Comparison of ENCODE assay signal across 9 mouse cellular contexts in genomic region chr4:106630333-106631220, GRCm38 (mm10). TPM values are rescaled to one million over a fixed set of nuclear protein-coding genes. Genes with fewer than 3 reads are reported as not detected.
DNase-seq lines count a peak whose midpoint lies in the region; ATAC-seq and TF ChIP-seq lines count a peak whose summit lies in the region.
"Had no signal": no experiment of that assay in that cellular context is flagged by ENCODE, and none has a peak within 500 bp of the region (broad histone marks: within the 10 kb centered on the region; RNA-seq: fewer than 3 reads in every experiment).

No protein-coding gene starts in this region.

- DNase-seq in CD4-positive helper T cell, adult 2 months (ENCODE audit: low read depth, low spot score): peak; percentile 49
- DNase-seq in MN1 (ENCODE audit: low spot score): peak; percentile 82
- DNase-seq in cerebellum, postnatal 36 days: peak; percentile 80 to 85
- peak; percentile 62 for DNase-seq in gastrocnemius, adult 2 months
- DNase-seq in kidney, postnatal 25 days: peak; percentile 72 to 84
- DNase-seq in liver, postnatal 0 days: peak; percentile 64
- DNase-seq in retina, embryonic 14.5 days (ENCODE audit: low spot score): peak; percentile 81

- ATAC-seq in liver, postnatal 0 days: no peak
- ATAC-seq in inflammation-experienced regulatory T-cells, adult 6 months: no peak

- no peak for TF ChIP-seq EP300 in liver, postnatal 0 days (IDR thresholded peaks at IDR 0.05; ENCODE audit: low read depth)

- 43% methylated on average over 14 of the region's 14 CpGs for WGBS in liver, postnatal 0 days (ENCODE audit: insufficient replicate concordance)

- H3K4me2 ChIP-seq in liver, postnatal 0 days (ENCODE audit: low read depth, low read length): no peak overlapping the region

- H3K4me1 ChIP-seq in liver, postnatal 0 days (ENCODE audit: insufficient read depth): no peaks in the 10 kb centered on the region

- no peaks in the 10 kb centered on the region for H3K36me3 ChIP-seq in liver, postnatal 0 days (replicated peaks; ENCODE audit: insufficient read depth, low read length)

- H3K4me3 ChIP-seq in gastrocnemius, adult 2 months: no peak overlapping the region
- no peak overlapping the region for H3K4me3 ChIP-seq in liver, postnatal 0 days (ENCODE audit: low read depth, low read length)

- H3K27ac ChIP-seq in gastrocnemius, adult 2 months: no peak overlapping the region
- no peak overlapping the region for H3K27ac ChIP-seq in liver, postnatal 0 days (ENCODE audit: low read depth)

- TF ChIP-seq CTCF in gastrocnemius, adult 2 months (IDR thresholded peaks at IDR 0.05): peak; percentile 94
- peak; percentile 87 for TF ChIP-seq CTCF in liver, postnatal 0 days (IDR thresholded peaks at IDR 0.05; ENCODE audit: low read depth)

- intact Hi-C loops in gastrocnemius, adult 2 months (cut with DNase I): loop anchor here (1.0 to 5.0 kb wide), 2 partner anchors 37 to 78 kb away; no protein-coding TSS in a partner anchor

- H3K9ac ChIP-seq in liver, postnatal 0 days (replicated peaks): no peak overlapping the region

- no peaks in the 10 kb centered on the region for H3K9me3 ChIP-seq in liver, postnatal 0 days (ENCODE audit: low read length)

- H3K27me3 ChIP-seq in liver, postnatal 0 days (ENCODE audit: insufficient read depth, low read length): no peaks in the 10 kb centered on the region

RNA-seq across cellular contexts. Expression of gene Ttc22, which starts 8.3 kb away (rescaled TPM):
- total RNA-seq in gastrocnemius, adult 2 months (2021): not detected
- polyA plus RNA-seq in liver, postnatal 0 days (2015; fragmentation: Nextera tagmentation; extraction: Ambion mirVana): not detected in 2 replicates
- not detected for polyA plus RNA-seq in inflammation-experienced regulatory T-cells, adult 6 months (2017; shearing (Covaris generic))

RNA-seq across cellular contexts. Expression of gene Lexm, which starts 13.5 kb away (rescaled TPM):
- not detected for total RNA-seq in gastrocnemius, adult 2 months (2021)
- polyA plus RNA-seq in liver, postnatal 0 days (2015; fragmentation: Nextera tagmentation; extraction: Ambion mirVana): not detected in 2 replicates
- under 1 TPM in 1 of 3 experiments, not detected in 2; 0.82 TPM for polyA plus RNA-seq in inflammation-experienced regulatory T-cells, adult 6 months (2017; shearing (Covaris generic))
- polyA plus RNA-seq: large intestine, adult 2 months had no signal

RNA-seq across cellular contexts. Expression of gene Pars2, which starts 20.3 kb away (rescaled TPM):
- 1 to 10 TPM; 2.5 to 3.8 TPM for total RNA-seq in gastrocnemius, adult 2 months (2021)
- polyA plus RNA-seq in liver, postnatal 0 days (2015; fragmentation: Nextera tagmentation; extraction: Ambion mirVana): 3.9 and 4.3 TPM in 2 replicates
- polyA plus RNA-seq in inflammation-experienced regulatory T-cells, adult 6 months (2017; shearing (Covaris generic)): 10 to 100 TPM in 2 of 3 experiments, 1 to 10 TPM in 1; 9.6 to 12.1 (median 10.0) TPM

RNA-seq across cellular contexts. Expression of gene Ttc4, which starts 48.2 kb away (rescaled TPM):
- 10 to 100 TPM; 24.3 to 34.7 TPM for total RNA-seq in gastrocnemius, adult 2 months (2021)
- 18.3 and 19.5 TPM in 2 replicates for polyA plus RNA-seq in liver, postnatal 0 days (2015; fragmentation: Nextera tagmentation; extraction: Ambion mirVana)
- 10 to 100 TPM; 40.1 to 63.1 (median 60.4) TPM for polyA plus RNA-seq in inflammation-experienced regulatory T-cells, adult 6 months (2017; shearing (Covaris generic))
